Mouse (Mus musculus) CH12.LX (cell line): Measurements from ENCODE around the gene Hspa12a. TPM values are rescaled to one million over a fixed set of nuclear protein-coding genes. Genes with fewer than 3 reads are reported as not detected.

ENCODE experiments used
- DNase-seq: peaks from one replicate; pipeline ENCODE4 v3.0.0-alpha.2; 2013; ENCODE audit errors: extremely low read depth
- H3K27ac ChIP-seq: 2 replicates; pipeline ENCODE4 v1.5.1; 2012; ENCODE audit warnings: low read depth, mild to moderate bottlenecking, control low read depth, moderate library complexity; ENCODE audit not compliant: insufficient read depth
- H3K27me3 ChIP-seq: replicated peaks from 2 replicates; pipeline ENCODE3; 2012; ENCODE audit warnings: inconsistent platforms
- H3K36me3 ChIP-seq, 2 experiments: replicated peaks in 1 of 2; 2 replicates each; pipeline versions ENCODE3 to v1.6.1; 2012; ENCODE audit warnings: inconsistent platforms in 1 of 2, low read length in 1 of 2, mild to moderate bottlenecking in 1 of 2, mixed read lengths in 1 of 2, moderate library complexity in 1 of 2; ENCODE audit not compliant: control insufficient read depth in 1 of 2, insufficient read depth in 1 of 2
- H3K4me1 ChIP-seq, 2 experiments: 2 replicates each; pipeline ENCODE4 v1.6.1; 2012; ENCODE audit warnings: inconsistent platforms in 1 of 2, moderate library complexity in 1 of 2; ENCODE audit not compliant: insufficient read depth in 2 of 2, control insufficient read depth in 1 of 2
- H3K4me2 ChIP-seq: 2 replicates; pipeline ENCODE4 v1.6.1; 2012; ENCODE audit warnings: low read depth, mild to moderate bottlenecking, control low read depth; ENCODE audit not compliant: poor library complexity, insufficient read depth, severe bottlenecking
- H3K4me3 ChIP-seq, 3 experiments: fragments of 150-350 bp in 1 of 3; sonication (generic) in 1 of 3; replicated peaks in 1 of 3; 2 replicates each; pipeline versions ENCODE3 to v1.5.1; 2011 to 2012; ENCODE audit warnings: low read depth in 2 of 3, low read length in 2 of 3, mild to moderate bottlenecking in 2 of 3, moderate library complexity in 2 of 3, control low read depth in 1 of 3, improper control_type of control experiment in 1 of 3, inconsistent platforms in 1 of 3, mixed read lengths in 1 of 3; ENCODE audit not compliant: poor library complexity in 1 of 3
- H3K79me2 ChIP-seq: replicated peaks from 2 replicates; pipeline ENCODE4 v1.6.1; 2012; ENCODE audit warnings: mild to moderate bottlenecking, moderate library complexity; ENCODE audit not compliant: control insufficient read depth, poor library complexity, insufficient read depth, severe bottlenecking; ENCODE audit errors: extremely low read depth
- H3K9ac ChIP-seq: 2 replicates; pipeline ENCODE4 v1.6.1; 2012; ENCODE audit warnings: low read depth, mild to moderate bottlenecking, control low read depth, moderate library complexity; ENCODE audit not compliant: insufficient read depth
- H3K9me3 ChIP-seq: replicated peaks from 2 replicates; pipeline ENCODE3; 2012; ENCODE audit warnings: low read length, inconsistent platforms, mixed read lengths
- BHLHE40 ChIP-seq: IDR thresholded peaks from 2 replicates; pipeline ENCODE4 v1.6.1; 2011; ENCODE audit warnings: mild to moderate bottlenecking, low read depth, low read length, improper control_type of control experiment
- CHD2 ChIP-seq: IDR thresholded peaks from 2 replicates; pipeline ENCODE4 v1.6.1; 2011; ENCODE audit warnings: low read length, improper control_type of control experiment
- E2F4 ChIP-seq: IDR thresholded peaks from 2 replicates; pipeline ENCODE4 v1.6.1; 2011; ENCODE audit warnings: low read depth, low read length, improper control_type of control experiment; ENCODE audit not compliant: insufficient replicate concordance
- ELF1 ChIP-seq: IDR thresholded peaks from 2 replicates; pipeline ENCODE4 v1.6.1; 2014; ENCODE audit warnings: low read depth, mild to moderate bottlenecking, inconsistent platforms, low read length, improper control_type of control experiment
- EP300 ChIP-seq: IDR thresholded peaks from 2 replicates; pipeline ENCODE4 v1.6.1; 2011; ENCODE audit warnings: low read length, improper control_type of control experiment
- ETS1 ChIP-seq: conservative IDR thresholded peaks from 2 replicates; pipeline ENCODE4 v1.6.1; 2012; ENCODE audit warnings: low read depth, mild to moderate bottlenecking, inconsistent platforms, low read length, improper control_type of control experiment, moderate library complexity
- GABPA ChIP-seq: IDR thresholded peaks from 2 replicates; pipeline ENCODE4 v1.6.1; 2012; ENCODE audit warnings: low read depth, low read length, improper control_type of control experiment, inconsistent platforms; ENCODE audit not compliant: insufficient replicate concordance
- HCFC1 ChIP-seq: IDR thresholded peaks from 2 replicates; pipeline ENCODE4 v1.6.1; 2012; ENCODE audit warnings: low read depth, mild to moderate bottlenecking, inconsistent platforms, low read length, improper control_type of control experiment
- IRF4 ChIP-seq: IDR thresholded peaks from 2 replicates; pipeline ENCODE4 v1.6.1; 2014; ENCODE audit warnings: low read depth, mild to moderate bottlenecking, inconsistent platforms, low read length, improper control_type of control experiment
- MAFK ChIP-seq: IDR thresholded peaks from 2 replicates; pipeline ENCODE4 v1.6.1; 2011; ENCODE audit warnings: low read length, improper control_type of control experiment; ENCODE audit not compliant: insufficient replicate concordance
- MAX ChIP-seq: IDR thresholded peaks from 2 replicates; pipeline ENCODE4 v1.6.1; 2011; ENCODE audit warnings: low read length, improper control_type of control experiment
- MEF2A ChIP-seq: IDR thresholded peaks from 2 replicates; pipeline ENCODE4 v1.6.1; 2014; ENCODE audit warnings: low read depth, mild to moderate bottlenecking, inconsistent platforms, low read length, improper control_type of control experiment, borderline replicate concordance
- MXI1 ChIP-seq: IDR thresholded peaks from 2 replicates; pipeline ENCODE4 v1.6.1; 2011; ENCODE audit warnings: mild to moderate bottlenecking, low read depth, low read length, improper control_type of control experiment
- MYC ChIP-seq: IDR thresholded peaks from 2 replicates; pipeline ENCODE4 v1.6.1; 2011; ENCODE audit warnings: low read depth, mild to moderate bottlenecking, improper control_type of control experiment, low read length
- NELFE ChIP-seq: IDR thresholded peaks from 2 replicates; pipeline ENCODE4 v1.6.1; 2011; ENCODE audit warnings: low read depth, low read length, improper control_type of control experiment
- NRF1 ChIP-seq: IDR thresholded peaks from 2 replicates; pipeline ENCODE4 v1.6.1; 2014; ENCODE audit warnings: low read depth, mild to moderate bottlenecking, inconsistent platforms, low read length, improper control_type of control experiment, moderate library complexity
- PAX5 ChIP-seq: IDR thresholded peaks from 2 replicates; pipeline ENCODE4 v1.6.1; 2012; ENCODE audit warnings: low read length, inconsistent platforms, mixed read lengths
- POLR2A ChIP-seq: IDR thresholded peaks from 2 replicates; pipeline ENCODE4 v1.6.1; 2011; ENCODE audit warnings: low read depth, mild to moderate bottlenecking, improper control_type of control experiment, low read length
- POLR2AphosphoS2 ChIP-seq: IDR thresholded peaks from 2 replicates; pipeline ENCODE4 v1.6.1; 2011; ENCODE audit warnings: low read depth, low read length, improper control_type of control experiment
- RAD21 ChIP-seq: IDR thresholded peaks from 2 replicates; pipeline ENCODE4 v1.6.1; 2011; ENCODE audit warnings: low read depth, mild to moderate bottlenecking, low read length, improper control_type of control experiment, moderate library complexity
- SIN3A ChIP-seq: IDR thresholded peaks from 2 replicates; pipeline ENCODE4 v1.6.1; 2012; ENCODE audit warnings: low read length, improper control_type of control experiment, inconsistent platforms
- TBP ChIP-seq: conservative IDR thresholded peaks from 2 replicates; pipeline ENCODE4 v1.6.1; 2011; ENCODE audit warnings: low read depth, low read length, improper control_type of control experiment
- USF1 ChIP-seq: IDR thresholded peaks from 2 replicates; pipeline ENCODE4 v1.6.1; 2014; ENCODE audit warnings: low read depth, mild to moderate bottlenecking, inconsistent platforms, low read length, improper control_type of control experiment
- dilution Hi-C: fragments of 300-500 bp; cut with MboI; formaldehyde crosslinking; loops from 2 replicates; pipeline ENCODE4 v1.14.3; 2020; ENCODE audit warnings: low sequenced_read_pairs; ENCODE audit not compliant: extremely low pct_unique_long_range_greater_than_20kb, extremely low pct_ligation_motif_present
- in situ Hi-C: fragments of 300-500 bp; cut with MboI; formaldehyde crosslinking; loops from 3 replicates; pipeline ENCODE4 v1.14.3; 2019; ENCODE audit warnings: low sequenced_read_pairs, low pct_ligation_motif_present, low pct_unique_long_range_greater_than_20kb, mixed read lengths
- polyA plus RNA-seq: library from polyadenylated mRNA; unstranded; fragments of >175 nt; gene quantifications from 2 replicates; pipeline ENCODE4 v1.2.1, GENCODE M21; 2012; ENCODE audit warnings: low read depth; ENCODE audit not compliant: insufficient read length
- total RNA-seq, 2 experiments: library from RNA; depleted of rRNA; stranded (reverse); fragments of 300-350 nt in 1 of 2; fragments of >200 nt in 1 of 2; gene quantifications; 2 replicates each; pipeline ENCODE4 v1.2.3; 2012 to 2014

Gene Hspa12a
- 0.92 and 1.4 TPM in 2 replicates for total RNA-seq (2012; rRNA removed)
- total RNA-seq (2014; rRNA removed): 1.2 and 1.4 TPM in 2 replicates
- 1.6 and 1.9 TPM in 2 replicates for polyA plus RNA-seq

GRCm38 (mm10) chr19:58942841-58943828, at the start of gene Hspa12a, which contains the start of gene Eno4:
TSS of gene Hspa12a (minus strand) at chr19:58943654.
TSS of gene Eno4 (plus strand) at chr19:58943425.
- TF ChIP-seq MEF2A (peak; percentile 7; the same call in 1 of the 2 replicates), RAD21 (no peak), ETS1 (peak; percentile 62), EP300 (peak; percentile 40; the same call in 1 of the 2 replicates), USF1 (no peak), HCFC1 (peak; percentile 63), MXI1 (peak; percentile 97), ELF1 (peak; percentile 19; the same call in 1 of the 2 replicates), SIN3A (peak; percentile 98), MYC (peak; percentile 87), CHD2 (peak; percentile 96), NELFE (peak; percentile 70), POLR2A (peak; percentile 74), GABPA (no peak), E2F4 (no peak), NRF1 (peak; percentile 97), POLR2AphosphoS2 (peak; percentile 53; the same call in 1 of the 2 replicates), PAX5 (no peak), MAFK (no peak), IRF4 (peak; percentile 67; the same call in 1 of the 2 replicates), MAX (peak; percentile 96), TBP (peak; percentile 68), BHLHE40 (peak; percentile 65; the same call in 1 of the 2 replicates)
- no peaks in the 10 kb centered on the region for H3K9me3 ChIP-seq

More at GRCm38 (mm10) chr19:58942841-58943828, at the start of gene Hspa12a, which contains the start of gene Eno4:
- peak; percentile 94 for DNase-seq
- no peaks in the 10 kb centered on the region for H3K27me3 ChIP-seq
- peaks cover 8 to 44% of the 10 kb centered on the region in 2 experiments for H3K4me1 ChIP-seq
- dilution Hi-C loops (no loop called here), in situ Hi-C loops (no loop called here)
- peaks cover 0 to 10% of the 10 kb centered on the region in 2 experiments for H3K36me3 ChIP-seq
- peak within 1 kb of the TSS; percentile 82 for H3K27ac ChIP-seq
- peak within 1 kb of the TSS; percentile 77 for H3K4me2 ChIP-seq
- H3K79me2 ChIP-seq: no peaks in the 10 kb centered on the region
- H3K4me3 ChIP-seq: peak within 1 kb of the TSS; percentile 64 to 72 (median 65)
- peak within 1 kb of the TSS; percentile 75 for H3K9ac ChIP-seq
